Mouse (Mus musculus) G1E (cell line): Measurements from ENCODE around the gene Mrgpra1.

Experiments used
- CTCF ChIP-seq: IDR thresholded peaks from 2 replicates; pipeline ENCODE4 v1.5.1; 2012; ENCODE audit warnings: low read depth, low read length, inconsistent platforms, mixed read lengths
- GATA1 ChIP-seq: IDR thresholded peaks from 2 replicates; pipeline ENCODE4 v1.6.1; 2012; ENCODE audit warnings: borderline replicate concordance, low read length, inconsistent platforms, mixed read lengths
- POLR2AphosphoS5 ChIP-seq: IDR thresholded peaks from 2 replicates; pipeline ENCODE4 v1.6.1; 2012; ENCODE audit warnings: low read depth, low read length, inconsistent platforms; ENCODE audit not compliant: insufficient replicate concordance
- TAL1 ChIP-seq: conservative IDR thresholded peaks from 2 replicates; pipeline ENCODE4 v1.6.1; 2012; ENCODE audit warnings: low read depth, low read length, inconsistent platforms, mixed read lengths

GRCm38 (mm10) chr7:47309855-47310254 lies 44.2 kb downstream of the Mrgpra1 start:
- TF ChIP-seq GATA1: no peak
- TF ChIP-seq CTCF: no peak
- no peak for TF ChIP-seq POLR2AphosphoS5
- no peak for TF ChIP-seq TAL1
